Mouse (Mus musculus): ENCODE measurements around the gene Trp53. TPM values are rescaled to one million over a fixed set of nuclear protein-coding genes. Genes with fewer than 3 reads are reported as not detected.

Gene Trp53
- total and polyA plus RNA-seq, 3 experiments: 57.4 to 228 (median 175) TPM

- no peaks in the 10 kb centered on the region for H3K27me3 ChIP-seq (ENCODE audit: insufficient read depth, low read length)
- H3K4me3 ChIP-seq (ENCODE audit: low read depth, low read length): peak overlapping the region; percentile 84
- no peaks in the 10 kb centered on the region for H3K9me3 ChIP-seq (replicated peaks)
- H3K36me3 ChIP-seq (replicated peaks): peaks cover 60% of the 10 kb centered on the region
- no peak for ATAC-seq (ENCODE audit: extremely low read depth, insufficient number of reproducible peaks, low FRiP score, poor library complexity, severe bottlenecking)
- peaks cover 63% of the 10 kb centered on the region for H3K4me1 ChIP-seq (ENCODE audit: insufficient read depth, low read depth, low read length)
- no peak for TF ChIP-seq GATA1 (IDR thresholded peaks at IDR 0.05; ENCODE audit: borderline replicate concordance, low read length)
- no peak for TF ChIP-seq GATA2 (IDR thresholded peaks at IDR 0.05; ENCODE audit: borderline replicate concordance, low read depth, low read length)
- TF ChIP-seq POLR2AphosphoS5 (IDR thresholded peaks at IDR 0.05; ENCODE audit: insufficient replicate concordance, low read depth, low read length): no peak
- TF ChIP-seq TAL1 (conservative IDR thresholded peaks at IDR 0.05; ENCODE audit: low read depth, low read length): no peak
- no peak for TF ChIP-seq CTCF (IDR thresholded peaks at IDR 0.05; ENCODE audit: low read depth, low read length)
- DNase-seq (ENCODE audit: low spot score): no peak
These were observed 1.9 kb upstream of the Trp53 start for GRCm38 (mm10) chr11:69578301-69578700.

- H3K9me3 ChIP-seq (replicated peaks): no peaks in the 10 kb centered on the region
- ATAC-seq (ENCODE audit: extremely low read depth, insufficient number of reproducible peaks, low FRiP score, poor library complexity, severe bottlenecking): peak; percentile 66
These were observed 786 bp upstream of the Trp53 start for GRCm38 (mm10) chr11:69579128-69580017.

GRCm38 (mm10) chr11:69580572-69581146 lies 500 bp downstream of the Trp53 start:
- H3K36me3 ChIP-seq (replicated peaks): peaks cover 54% of the 10 kb centered on the region
- no peaks in the 10 kb centered on the region for H3K27me3 ChIP-seq (ENCODE audit: insufficient read depth, low read length)
- TF ChIP-seq TAL1 (conservative IDR thresholded peaks at IDR 0.05; ENCODE audit: low read depth, low read length) (no peak), GATA2 (IDR thresholded peaks at IDR 0.05; ENCODE audit: borderline replicate concordance, low read depth, low read length) (no peak), CTCF (IDR thresholded peaks at IDR 0.05; ENCODE audit: low read depth, low read length) (no peak), POLR2AphosphoS5 (IDR thresholded peaks at IDR 0.05; ENCODE audit: insufficient replicate concordance, low read depth, low read length) (no peak), GATA1 (IDR thresholded peaks at IDR 0.05; ENCODE audit: borderline replicate concordance, low read length) (no peak)
- peak overlapping the region; percentile 84 for H3K4me3 ChIP-seq (ENCODE audit: low read depth, low read length)
- peaks cover 71% of the 10 kb centered on the region for H3K4me1 ChIP-seq (ENCODE audit: insufficient read depth, low read depth, low read length)
- no peak for ATAC-seq (ENCODE audit: extremely low read depth, insufficient number of reproducible peaks, low FRiP score, poor library complexity, severe bottlenecking)
- DNase-seq (ENCODE audit: low spot score): no peak
- no peaks in the 10 kb centered on the region for H3K9me3 ChIP-seq (replicated peaks)

More at GRCm38 (mm10) chr11:69579128-69580017, 786 bp upstream of the Trp53 start:
- Histone ChIP-seq H3K27me3 (ENCODE audit: insufficient read depth, low read length) (no peaks in the 10 kb centered on the region), H3K36me3 (replicated peaks) (peaks cover 60% of the 10 kb centered on the region), H3K4me3 (ENCODE audit: low read depth, low read length) (peak overlapping the region; percentile 84), H3K4me1 (ENCODE audit: insufficient read depth, low read depth, low read length) (peaks cover 72% of the 10 kb centered on the region)
- TF ChIP-seq GATA1 (IDR thresholded peaks at IDR 0.05; ENCODE audit: borderline replicate concordance, low read length) (no peak), POLR2AphosphoS5 (IDR thresholded peaks at IDR 0.05; ENCODE audit: insufficient replicate concordance, low read depth, low read length) (no peak), GATA2 (IDR thresholded peaks at IDR 0.05; ENCODE audit: borderline replicate concordance, low read depth, low read length) (no peak), TAL1 (conservative IDR thresholded peaks at IDR 0.05; ENCODE audit: low read depth, low read length) (no peak), CTCF (IDR thresholded peaks at IDR 0.05; ENCODE audit: low read depth, low read length) (peak; percentile 90)
- DNase-seq (ENCODE audit: low spot score): peak; percentile 84

- H3K4me1 ChIP-seq (ENCODE audit: insufficient read depth, low read depth, low read length): peaks cover 72% of the 10 kb centered on the region
- no peaks in the 10 kb centered on the region for H3K27me3 ChIP-seq (ENCODE audit: insufficient read depth, low read length)
- TF ChIP-seq POLR2AphosphoS5 (IDR thresholded peaks at IDR 0.05; ENCODE audit: insufficient replicate concordance, low read depth, low read length) (no peak), TAL1 (conservative IDR thresholded peaks at IDR 0.05; ENCODE audit: low read depth, low read length) (no peak), CTCF (IDR thresholded peaks at IDR 0.05; ENCODE audit: low read depth, low read length) (no peak), GATA1 (IDR thresholded peaks at IDR 0.05; ENCODE audit: borderline replicate concordance, low read length) (no peak), GATA2 (IDR thresholded peaks at IDR 0.05; ENCODE audit: borderline replicate concordance, low read depth, low read length) (no peak)
- peaks cover 51% of the 10 kb centered on the region for H3K36me3 ChIP-seq (replicated peaks)
- ATAC-seq (ENCODE audit: extremely low read depth, insufficient number of reproducible peaks, low FRiP score, poor library complexity, severe bottlenecking) (no peak), DNase-seq (ENCODE audit: low spot score) (peak; percentile 80)
- H3K9me3 ChIP-seq (replicated peaks): no peaks in the 10 kb centered on the region
- peak overlapping the region; percentile 84 for H3K4me3 ChIP-seq (ENCODE audit: low read depth, low read length)
These were observed 1.1 kb downstream of the Trp53 start for GRCm38 (mm10) chr11:69581147-69581688.

DNA sequence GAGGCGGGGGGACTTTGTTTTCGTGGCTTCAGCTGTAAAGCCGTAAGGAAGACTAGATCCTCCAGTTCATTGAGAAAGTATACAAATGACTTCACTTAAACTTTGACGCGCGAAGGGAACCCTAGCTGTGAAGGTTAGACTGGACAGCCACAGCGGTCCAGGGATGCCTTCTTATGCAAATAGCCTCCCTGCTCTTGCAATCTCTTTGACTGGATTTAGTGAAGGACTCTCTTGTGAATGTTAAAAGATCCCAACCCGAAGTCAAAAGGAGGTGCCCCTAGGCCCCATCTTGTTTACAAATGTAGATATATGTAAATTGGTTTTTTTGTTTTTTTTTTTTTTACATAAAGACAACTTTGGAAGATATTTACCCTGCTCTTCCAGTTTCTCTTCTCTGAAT lies 1.7 kb downstream of the Trp53 start:
- TF ChIP-seq TAL1 (conservative IDR thresholded peaks at IDR 0.05; ENCODE audit: low read depth, low read length): no peak
- no peak for TF ChIP-seq CTCF (IDR thresholded peaks at IDR 0.05; ENCODE audit: low read depth, low read length)
- TF ChIP-seq POLR2AphosphoS5 (IDR thresholded peaks at IDR 0.05; ENCODE audit: insufficient replicate concordance, low read depth, low read length): no peak
- no peak for TF ChIP-seq GATA2 (IDR thresholded peaks at IDR 0.05; ENCODE audit: borderline replicate concordance, low read depth, low read length)
- no peak for TF ChIP-seq GATA1 (IDR thresholded peaks at IDR 0.05; ENCODE audit: borderline replicate concordance, low read length)
- Histone ChIP-seq H3K27me3 (ENCODE audit: insufficient read depth, low read length) (no peaks in the 10 kb centered on the region), H3K4me3 (ENCODE audit: low read depth, low read length) (peak overlapping the region; percentile 84), H3K9me3 (replicated peaks) (no peaks in the 10 kb centered on the region), H3K36me3 (replicated peaks) (peaks cover 52% of the 10 kb centered on the region), H3K4me1 (ENCODE audit: insufficient read depth, low read depth, low read length) (peaks cover 72% of the 10 kb centered on the region)
- ATAC-seq (ENCODE audit: extremely low read depth, insufficient number of reproducible peaks, low FRiP score, poor library complexity, severe bottlenecking) (no peak), DNase-seq (ENCODE audit: low spot score) (no peak)
